Mouse (Mus musculus) macrophage (primary cell): ENCODE data around the gene Gsta1. TPM values are rescaled to one million over a fixed set of nuclear protein-coding genes. Genes with fewer than 3 reads are reported as not detected.
"Not testable (repeated sequence)": the region's sequence is repeated elsewhere in the genome, so short reads cannot be mapped to it uniquely, and the experiment has no call there.

Source experiments
- H3K27ac ChIP-seq: fragments of 350-480 bp; formaldehyde crosslinking; 2 replicates; pipeline ENCODE4 v1.9.0; 2021
- H3K36me3 ChIP-seq: fragments of 350-480 bp; formaldehyde crosslinking; 2 replicates; pipeline ENCODE4 v1.9.0; 2021; ENCODE audit errors: inconsistent target
- H3K4me3 ChIP-seq: fragments of 350-480 bp; formaldehyde crosslinking; 2 replicates; pipeline ENCODE4 v1.9.0; 2021; ENCODE audit errors: inconsistent target
- H3K79me2 ChIP-seq: fragments of 350-480 bp; formaldehyde crosslinking; 2 replicates; pipeline ENCODE4 v1.9.0; 2021; ENCODE audit errors: inconsistent target
- WGBS: methylation state at CpG from one replicate; pipeline ENCODE4 v1.1.7; 2026; ENCODE audit warnings: inconsistent platforms; ENCODE audit not compliant: missing documents; 5-methylcytosine and 5-hydroxymethylcytosine counted together
- polyA plus RNA-seq: library from polyadenylated mRNA; stranded (reverse); fragments of 250-400 nt; gene quantifications from 3 replicates; pipeline ENCODE4 v1.2.4, GENCODE M21; 2018; ENCODE audit warnings: inconsistent platforms
- total RNA-seq, 78 experiments: library from RNA; depleted of rRNA; stranded (reverse); fragments of 250-400 nt; gene quantifications; 1 replicate in 9 of 78; 2 replicates in 24 of 78; 3 replicates in 43 of 78; 4 replicates in 2 of 78; pipeline ENCODE4 v1.2.4; 2018; ENCODE audit warnings: inconsistent platforms in 56 of 78

Gene Gsta1
- not detected for total RNA-seq (2018; cell fraction: chromatin; rRNA removed)
- total RNA-seq (2018; cell fraction: cytosol; rRNA removed) = not detected
- total RNA-seq (2018; cell fraction: nucleus; rRNA removed) = not detected
- not detected in 3 replicates for polyA plus RNA-seq

GRCm38 (mm10) chr9:78230461-78230860, at the start of gene Gsta1:
Gene Gsta1, plus strand, starts transcription at chr9:78230656.
- H3K4me3 ChIP-seq, H3K79me2 ChIP-seq, H3K27ac ChIP-seq, H3K36me3 ChIP-seq: not testable (repeated sequence)
- no CpG with 5 or more reads among the region's 3 CpGs for WGBS

- H3K79me2 ChIP-seq, H3K36me3 ChIP-seq, H3K27ac ChIP-seq, H3K4me3 ChIP-seq: not testable (repeated sequence)
- WGBS = 100% methylated on average over 2 of the region's 7 CpGs
Observed at GRCm38 (mm10) chr9:78182474-78182873, 48.0 kb upstream of the Gsta1 start, which contains the start of gene Gsta4. Gene Gsta4, plus strand, starts transcription at chr9:78182774.

GRCm38 (mm10) chr9:78185686-78186085, 44.8 kb upstream of the Gsta1 start:
- H3K27ac ChIP-seq = no peak overlapping the region
- no peaks in the 10 kb centered on the region for H3K36me3 ChIP-seq
- no peaks in the 10 kb centered on the region for H3K79me2 ChIP-seq
- H3K4me3 ChIP-seq = no peak overlapping the region
- WGBS = 88% methylated on average over 9 of the region's 9 CpGs

GRCm38 (mm10) chr9:78188910-78189309, 41.5 kb upstream of the Gsta1 start:
- no peaks in the 10 kb centered on the region for H3K36me3 ChIP-seq
- no peak overlapping the region for H3K27ac ChIP-seq
- no peaks in the 10 kb centered on the region for H3K79me2 ChIP-seq
- WGBS = 93% methylated on average over 8 of the region's 8 CpGs
- no peak overlapping the region for H3K4me3 ChIP-seq

- no peak overlapping the region for H3K4me3 ChIP-seq
- 36% methylated on average over 19 of the region's 19 CpGs for WGBS
Observed at GRCm38 (mm10) chr9:78190651-78191634, 39.5 kb upstream of the Gsta1 start.

GRCm38 (mm10) chr9:78191736-78192135, 38.7 kb upstream of the Gsta1 start:
- Histone ChIP-seq H3K4me3 (peak overlapping the region; percentile 4; the same call in 1 of the 2 replicates), H3K79me2 (no peaks in the 10 kb centered on the region), H3K36me3 (no peaks in the 10 kb centered on the region), H3K27ac (no peak overlapping the region)
- WGBS = 7% methylated on average over 18 of the region's 18 CpGs

More at GRCm38 (mm10) chr9:78190651-78191634, 39.5 kb upstream of the Gsta1 start:
- Histone ChIP-seq H3K27ac (no peak overlapping the region), H3K36me3 (no peaks in the 10 kb centered on the region), H3K79me2 (no peaks in the 10 kb centered on the region)

- no peak overlapping the region for H3K4me3 ChIP-seq
- 29% methylated on average over 9 of the region's 9 CpGs for WGBS
- no peak overlapping the region for H3K27ac ChIP-seq
Observed at GRCm38 (mm10) chr9:78193902-78194597, 36.4 kb upstream of the Gsta1 start.

GRCm38 (mm10) chr9:78195034-78195433, 35.4 kb upstream of the Gsta1 start:
- Histone ChIP-seq H3K79me2 (no peaks in the 10 kb centered on the region), H3K36me3 (no peaks in the 10 kb centered on the region), H3K4me3 (no peak overlapping the region), H3K27ac (no peak overlapping the region)
- 84% methylated on average over 11 of the region's 11 CpGs for WGBS

More at GRCm38 (mm10) chr9:78193902-78194597, 36.4 kb upstream of the Gsta1 start:
- Histone ChIP-seq H3K79me2 (no peaks in the 10 kb centered on the region), H3K36me3 (no peaks in the 10 kb centered on the region)

GRCm38 (mm10) chr9:78197801-78198200, 32.7 kb upstream of the Gsta1 start:
- no peaks in the 10 kb centered on the region for H3K36me3 ChIP-seq
- H3K27ac ChIP-seq = no peak overlapping the region
- WGBS = 91% methylated on average over 8 of the region's 9 CpGs
- no peak overlapping the region for H3K4me3 ChIP-seq
- H3K79me2 ChIP-seq = no peaks in the 10 kb centered on the region

GRCm38 (mm10) chr9:78204194-78204593, 26.3 kb upstream of the Gsta1 start:
- Histone ChIP-seq H3K4me3 (no peak overlapping the region), H3K27ac (no peak overlapping the region), H3K36me3 (no peaks in the 10 kb centered on the region), H3K79me2 (no peaks in the 10 kb centered on the region)
- WGBS = 75% methylated on average over 6 of the region's 6 CpGs

- H3K79me2 ChIP-seq = no peaks in the 10 kb centered on the region
- no peak overlapping the region for H3K27ac ChIP-seq
- WGBS = 78% methylated on average over 4 of the region's 4 CpGs
- H3K4me3 ChIP-seq = no peak overlapping the region
- H3K36me3 ChIP-seq = no peaks in the 10 kb centered on the region
Observed at GRCm38 (mm10) chr9:78208956-78209355, 21.5 kb upstream of the Gsta1 start.

- Histone ChIP-seq H3K27ac (no peak overlapping the region), H3K79me2 (no peaks in the 10 kb centered on the region), H3K36me3 (no peaks in the 10 kb centered on the region), H3K4me3 (no peak overlapping the region)
- 87% methylated on average over 3 of the region's 3 CpGs for WGBS
Observed at GRCm38 (mm10) chr9:78210079-78210478, 20.4 kb upstream of the Gsta1 start.

GRCm38 (mm10) chr9:78210821-78211220, 19.6 kb upstream of the Gsta1 start:
- Histone ChIP-seq H3K4me3 (no peak overlapping the region), H3K79me2 (no peaks in the 10 kb centered on the region), H3K36me3 (no peaks in the 10 kb centered on the region), H3K27ac (no peak overlapping the region)
- 96% methylated on average over 2 of the region's 2 CpGs for WGBS

GRCm38 (mm10) chr9:78211521-78211920, 18.9 kb upstream of the Gsta1 start:
- H3K27ac ChIP-seq = no peak overlapping the region
- no peak overlapping the region for H3K4me3 ChIP-seq
- no peaks in the 10 kb centered on the region for H3K36me3 ChIP-seq
- WGBS = 98% methylated on average over 3 of the region's 3 CpGs
- H3K79me2 ChIP-seq = no peaks in the 10 kb centered on the region
